Mouse (Mus musculus) cortical plate, adult 2 months (tissue): ENCODE measurements around the gene Noto. TPM values are rescaled to one million over a fixed set of nuclear protein-coding genes. Genes with fewer than 3 reads are reported as not detected.
A peak's percentile ranks its signal among the peaks of the same experiment; 100 is the strongest.

Experiments used
- H3K27ac ChIP-seq: fragments of 200-500 bp; 2 replicates; pipeline ENCODE4 v1.5.1; 2012; ENCODE audit warnings: low read length, control low read depth, inconsistent platforms; ENCODE audit not compliant: insufficient read depth
- H3K4me1 ChIP-seq: fragments of 200-500 bp; 2 replicates; pipeline ENCODE4 v1.6.1; 2011; ENCODE audit warnings: low read length; ENCODE audit not compliant: control insufficient read depth, insufficient read depth
- H3K4me3 ChIP-seq: fragments of 200-500 bp; 2 replicates; pipeline ENCODE4 v1.5.1; 2011; ENCODE audit warnings: mild to moderate bottlenecking, low read length, control low read depth; ENCODE audit not compliant: insufficient read depth
- CTCF ChIP-seq: fragments of 200-500 bp; IDR thresholded peaks from 2 replicates; pipeline ENCODE4 v1.5.1; 2011; ENCODE audit warnings: mild to moderate bottlenecking, control low read depth, low read length; ENCODE audit not compliant: insufficient read depth; ENCODE audit errors: extremely low read depth
- POLR2A ChIP-seq: fragments of 200-500 bp; IDR thresholded peaks from 2 replicates; pipeline ENCODE4 v1.6.1; 2011; ENCODE audit warnings: mild to moderate bottlenecking, low read length, control low read depth; ENCODE audit not compliant: insufficient read depth; ENCODE audit errors: extremely low read depth
- polyA plus RNA-seq: library from polyadenylated mRNA; depleted of rRNA; stranded (reverse); fragments of >200 nt; gene quantifications from 2 replicates; pipeline ENCODE4 v1.2.3, GENCODE M21; 2012

Noto gene
- polyA plus RNA-seq, 1 experiment: not detected

DNA sequence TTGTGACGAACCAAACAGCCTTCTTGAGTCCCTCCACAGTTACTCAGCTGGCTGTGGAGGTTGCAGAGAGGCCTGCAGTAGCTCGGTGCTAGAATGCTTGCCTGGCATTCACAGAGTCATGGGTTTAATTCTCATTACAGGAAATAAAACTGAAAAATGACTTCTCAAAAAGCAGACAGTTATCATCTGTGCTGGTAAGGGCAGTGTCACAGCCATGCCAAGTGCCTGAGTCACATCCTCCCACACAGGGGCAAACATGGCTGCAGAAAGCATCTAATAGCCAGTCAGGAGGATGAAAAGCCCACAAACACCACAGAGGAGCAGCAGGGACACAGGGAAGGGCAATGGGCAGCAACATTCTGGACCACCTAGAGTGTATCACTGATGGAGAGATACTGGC is 40.9 kb upstream of the Noto start:
- Histone ChIP-seq H3K4me1 (no peaks in the 10 kb centered on the region), H3K4me3 (no peak overlapping the region), H3K27ac (no peak overlapping the region)
- TF ChIP-seq CTCF (no peak), POLR2A (no peak)

DNA sequence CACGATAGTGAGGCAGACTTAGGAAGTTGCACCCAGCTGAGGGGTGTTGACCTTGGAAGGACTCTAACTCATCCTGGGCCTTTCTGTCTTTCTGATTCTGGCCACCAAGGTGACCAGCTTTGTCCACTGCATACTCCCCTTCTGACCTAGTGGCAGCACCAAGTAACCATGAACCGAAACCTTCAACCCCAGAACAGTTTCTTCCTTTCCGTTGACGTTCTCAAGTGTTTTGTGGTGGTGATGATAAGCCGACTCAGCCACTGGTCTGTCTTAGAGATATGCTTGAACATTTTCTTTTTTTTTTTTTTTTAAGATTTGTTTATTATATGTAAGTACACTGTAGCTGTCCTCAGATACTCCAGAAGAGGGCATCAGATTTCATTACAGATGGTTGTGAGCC is 35.1 kb upstream of the Noto start:
- Histone ChIP-seq H3K27ac (no peak overlapping the region), H3K4me1 (no peaks in the 10 kb centered on the region), H3K4me3 (no peak overlapping the region)
- TF ChIP-seq CTCF (no peak), POLR2A (no peak)

DNA sequence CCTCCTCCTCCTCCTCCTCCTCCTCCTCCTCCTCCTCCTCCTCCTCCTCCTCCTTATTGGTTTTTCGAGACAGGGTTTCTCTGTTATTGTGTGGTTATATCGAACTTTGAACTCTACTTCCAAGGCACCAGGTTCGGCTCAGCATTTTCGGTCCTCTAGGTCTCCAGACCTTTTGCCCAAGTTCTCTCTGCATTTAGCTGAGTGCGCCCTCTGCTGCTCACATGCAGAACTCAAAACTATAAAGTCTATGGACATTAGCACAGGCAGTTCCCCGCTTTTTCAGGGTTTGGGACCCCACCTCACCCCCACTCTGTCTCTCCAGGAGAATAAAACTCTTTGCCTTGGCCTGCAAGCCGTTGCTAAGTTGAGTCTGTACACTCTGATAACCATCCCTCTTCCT is 31.9 kb upstream of the Noto start:
- TF ChIP-seq CTCF (peak; percentile 81), POLR2A (no peak)
- H3K4me3 ChIP-seq: no peak overlapping the region
- no peak overlapping the region for H3K27ac ChIP-seq
- no peaks in the 10 kb centered on the region for H3K4me1 ChIP-seq

DNA sequence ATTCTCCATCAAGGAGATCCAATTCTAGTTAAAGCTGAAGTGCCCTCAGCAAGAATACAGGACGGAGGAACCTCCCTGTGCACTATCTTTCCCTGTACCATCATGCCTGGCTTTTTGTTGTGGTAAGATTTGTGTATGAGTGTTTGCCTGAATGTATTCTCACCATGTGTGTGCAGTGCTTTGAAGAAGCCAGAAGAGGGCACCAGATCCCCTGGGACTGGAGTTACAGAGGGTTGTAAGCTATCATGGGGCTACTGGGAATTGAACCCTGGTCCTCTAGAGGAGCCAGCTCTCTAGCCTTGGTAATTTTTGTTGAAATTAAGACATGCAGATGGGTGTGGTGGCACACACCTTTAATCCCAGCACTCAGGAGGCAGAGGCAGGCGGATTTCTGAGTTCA is 28.3 kb upstream of the Noto start:
- Histone ChIP-seq H3K27ac (no peak overlapping the region), H3K4me3 (no peak overlapping the region), H3K4me1 (no peaks in the 10 kb centered on the region)
- TF ChIP-seq POLR2A: no peak
- no peak for TF ChIP-seq CTCF

DNA sequence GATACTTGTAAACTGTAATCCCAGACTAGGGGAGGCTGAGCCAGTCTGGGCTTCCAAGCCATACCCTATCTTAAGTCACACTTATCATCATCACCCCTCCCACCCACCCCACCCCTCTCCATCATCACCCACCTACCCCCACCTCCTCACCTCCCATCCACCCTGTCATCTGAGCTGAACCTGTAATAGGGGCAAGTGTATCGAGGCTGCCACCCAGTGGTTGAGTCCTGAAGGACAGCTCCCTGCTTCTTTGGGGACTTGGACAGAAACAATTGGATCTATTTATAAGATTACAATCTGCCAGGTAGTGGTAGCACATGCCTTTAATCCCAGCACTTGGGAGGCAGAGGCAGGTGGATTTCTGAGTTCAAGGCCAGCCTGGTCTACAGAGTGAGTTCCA is 26.5 kb upstream of the Noto start:
- H3K27ac ChIP-seq: no peak overlapping the region
- H3K4me1 ChIP-seq: no peaks in the 10 kb centered on the region
- peak; percentile 62 for TF ChIP-seq CTCF
- TF ChIP-seq POLR2A: no peak
- H3K4me3 ChIP-seq: no peak overlapping the region

DNA sequence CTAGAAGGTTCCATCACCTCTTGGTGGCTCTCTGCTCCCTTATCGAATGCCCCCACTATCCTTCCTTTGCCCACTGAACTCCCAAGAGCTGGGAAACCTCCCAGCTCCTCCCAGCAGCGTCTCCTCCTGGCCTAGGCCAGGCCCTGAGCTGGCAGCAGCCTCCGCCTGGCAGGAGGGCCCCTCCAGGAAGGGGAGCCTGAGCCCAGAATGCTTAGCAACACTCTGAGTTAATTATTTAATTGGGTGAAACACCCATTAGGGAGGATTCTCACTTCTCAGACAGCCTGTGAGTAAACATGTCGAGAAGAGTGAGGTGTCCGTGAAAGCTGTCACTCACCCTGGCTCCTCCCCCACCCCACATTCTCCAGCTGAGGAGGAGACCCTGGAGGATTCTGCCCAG is 24.0 kb upstream of the Noto start:
- no peak overlapping the region for H3K4me3 ChIP-seq
- H3K27ac ChIP-seq: no peak overlapping the region
- no peak for TF ChIP-seq POLR2A
- TF ChIP-seq CTCF: no peak
- no peaks in the 10 kb centered on the region for H3K4me1 ChIP-seq

DNA sequence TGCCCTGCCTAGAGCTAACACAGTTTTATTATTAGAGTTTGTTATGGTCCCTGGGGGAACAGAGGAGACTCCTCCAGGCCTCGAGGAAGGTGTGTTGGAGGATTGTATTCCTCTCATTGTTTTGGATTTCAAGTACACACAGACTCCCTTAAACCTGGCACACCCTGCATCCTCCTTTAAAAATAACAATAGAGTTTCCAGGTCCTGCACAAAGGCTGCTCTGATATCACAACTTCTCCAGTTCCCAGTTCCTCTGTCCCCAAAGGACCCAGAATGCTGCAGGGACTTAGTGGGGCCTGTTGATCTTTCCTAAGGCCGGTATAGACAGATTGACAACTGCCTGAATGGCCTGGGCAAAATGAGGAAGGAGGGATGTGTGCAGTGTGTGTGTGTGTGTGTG is 21.1 kb upstream of the Noto start:
- Histone ChIP-seq H3K27ac (no peak overlapping the region), H3K4me3 (no peak overlapping the region), H3K4me1 (no peaks in the 10 kb centered on the region)
- TF ChIP-seq POLR2A (no peak), CTCF (no peak)

DNA sequence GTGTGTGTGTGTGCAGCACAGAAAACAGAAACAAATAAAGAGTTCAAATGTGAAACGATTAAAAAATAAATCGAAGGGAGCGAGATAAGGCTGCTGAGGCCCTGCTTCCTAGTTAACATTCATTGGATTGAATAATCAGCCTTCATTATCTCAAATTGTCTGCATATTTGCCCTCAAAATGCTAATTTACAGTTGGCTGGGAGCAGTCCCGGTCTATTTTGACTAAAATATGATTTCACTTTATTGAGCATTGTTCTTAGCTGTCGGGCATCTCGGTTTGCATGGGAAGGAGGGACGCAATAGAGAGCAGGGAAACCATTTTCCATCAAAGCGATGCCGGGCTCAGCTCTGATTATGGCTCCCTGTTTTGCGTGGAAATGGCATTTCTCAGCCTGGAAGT is 20.6 kb upstream of the Noto start:
- Histone ChIP-seq H3K27ac (no peak overlapping the region), H3K4me3 (no peak overlapping the region), H3K4me1 (no peaks in the 10 kb centered on the region)
- TF ChIP-seq CTCF (no peak), POLR2A (no peak)

DNA sequence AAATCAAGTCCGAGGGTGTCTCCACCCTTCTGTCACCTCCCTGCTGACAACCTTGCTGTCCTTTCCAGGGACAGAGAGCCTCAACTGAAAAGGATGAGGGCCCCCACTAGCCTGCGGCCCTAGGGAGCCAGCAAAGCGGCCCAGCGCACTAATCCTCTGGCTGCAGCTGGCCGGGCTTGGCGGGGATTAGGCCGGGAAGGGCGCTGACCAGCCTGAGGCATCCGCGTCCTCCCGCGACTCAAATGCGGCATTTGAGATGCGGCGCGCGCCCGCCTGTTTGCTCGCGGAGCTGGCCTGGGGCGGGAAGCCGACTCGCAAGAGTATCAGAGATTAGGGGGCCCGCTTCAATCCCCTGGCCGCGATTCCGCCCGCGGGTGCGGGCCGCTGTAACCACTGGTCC is 14.7 kb upstream of the Noto start:
- Histone ChIP-seq H3K4me1 (no peaks in the 10 kb centered on the region), H3K4me3 (no peak overlapping the region), H3K27ac (no peak overlapping the region)
- TF ChIP-seq POLR2A: no peak

DNA sequence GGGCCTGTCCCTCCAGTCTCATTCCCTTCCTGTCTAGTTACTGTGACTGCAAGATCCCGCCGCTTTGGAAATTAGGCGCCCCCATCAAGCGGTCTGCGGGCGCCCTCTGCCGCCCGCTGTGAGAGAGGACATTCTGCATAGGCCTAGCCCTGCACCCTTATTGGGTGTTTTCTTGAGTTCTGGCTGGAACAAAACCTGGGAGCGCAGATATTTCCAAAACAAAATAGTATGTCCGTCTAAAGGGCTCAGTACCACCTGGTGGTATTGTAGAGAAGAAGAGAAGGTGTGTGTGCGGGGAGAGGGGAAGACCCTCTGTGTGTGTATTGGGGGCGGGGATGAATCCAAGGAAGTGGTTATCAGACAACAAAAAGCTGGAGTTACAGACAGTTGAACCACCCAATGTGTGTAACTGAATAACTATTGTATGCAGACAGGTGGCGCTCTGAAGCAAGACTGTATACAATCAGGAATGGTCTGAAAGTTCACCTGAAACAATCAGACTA is 12.9 kb upstream of the Noto start:
- peak; percentile 71 for TF ChIP-seq CTCF
- no peak for TF ChIP-seq POLR2A

DNA sequence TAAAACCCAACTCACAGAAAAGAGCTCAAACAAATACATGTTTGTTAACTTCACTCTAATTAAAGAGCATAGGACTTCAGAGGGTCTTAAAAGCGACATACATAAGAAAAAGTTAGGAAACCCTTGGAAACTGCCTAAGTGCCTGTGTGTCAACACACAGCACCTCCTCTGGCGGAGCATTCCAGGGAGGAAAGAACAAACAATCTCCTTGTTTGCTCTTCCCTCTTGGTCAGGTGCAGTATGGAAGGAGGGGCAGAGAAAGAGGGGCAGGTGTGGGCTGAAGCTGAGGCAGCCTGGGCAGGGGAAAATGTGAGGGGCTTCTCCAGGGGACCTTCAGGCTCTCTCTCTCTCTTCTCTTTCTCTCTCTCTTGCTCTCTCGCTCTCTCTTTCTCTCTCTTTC is 7.9 kb upstream of the Noto start:
- Histone ChIP-seq H3K4me1 (no peaks in the 10 kb centered on the region), H3K4me3 (no peak overlapping the region), H3K27ac (no peak overlapping the region)
- TF ChIP-seq CTCF (no peak), POLR2A (no peak)

More for the DNA sequence above, 12.9 kb upstream of the Noto start:
- Histone ChIP-seq H3K4me1 (no peaks in the 10 kb centered on the region), H3K4me3 (no peak overlapping the region), H3K27ac (no peak overlapping the region)

DNA sequence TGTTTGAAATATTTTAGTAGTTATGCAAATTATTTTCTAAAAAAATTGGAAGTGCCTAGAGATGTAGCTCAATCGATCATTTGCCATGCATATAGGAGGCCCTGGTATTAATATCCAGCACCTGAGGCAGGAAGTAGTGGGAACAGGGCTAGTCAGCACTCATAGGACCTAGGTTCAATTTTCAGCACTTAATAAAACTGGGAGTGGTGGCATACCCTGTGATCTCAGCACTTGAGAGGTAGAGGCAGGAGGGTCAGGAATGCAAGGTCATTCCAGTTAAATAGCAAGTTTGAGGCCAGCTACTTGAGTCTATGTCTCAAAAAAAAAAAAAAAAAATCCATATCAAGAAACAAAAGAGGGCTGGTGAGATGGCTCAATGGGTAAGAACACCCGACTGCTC is 4.5 kb upstream of the Noto start:
- TF ChIP-seq CTCF (no peak), POLR2A (no peak)
- H3K4me1 ChIP-seq: no peaks in the 10 kb centered on the region
- no peak overlapping the region for H3K27ac ChIP-seq
- no peak overlapping the region for H3K4me3 ChIP-seq
